Mouse (Mus musculus) stomach, adult 2 months (tissue): ENCODE data around the gene Tbcb. TPM values are rescaled to one million over a fixed set of nuclear protein-coding genes. Genes with fewer than 3 reads are reported as not detected.

Experiments
- polyA plus RNA-seq: library from polyadenylated mRNA; depleted of rRNA; stranded (reverse); fragments of >200 nt; gene quantifications from 2 replicates; pipeline ENCODE4 v1.2.3, GENCODE M21; 2012; rRNA removed

Gene Tbcb
- 20.0 and 20.6 TPM in 2 replicates for polyA plus RNA-seq

GRCm38 (mm10) chr7:30231669-30232454 is at the start of gene Tbcb, which contains the start of gene Polr2i:
Gene Tbcb, minus strand, starts transcription at chr7:30232272.
Gene Polr2i, plus strand, starts transcription at chr7:30231948.

GRCm38 (mm10) chr7:30279951-30280669 is 48.0 kb upstream of the Tbcb start, which contains the start of the genes Thap8 and Wdr62:
Gene Thap8, plus strand, starts transcription at chr7:30280094.
Gene Wdr62, minus strand, starts transcription at chr7:30280419.

GRCm38 (mm10) chr7:30235625-30236024 is 3.6 kb upstream of the Tbcb start, which contains the start of gene Ovol3:
Gene Ovol3, minus strand, starts transcription at chr7:30235725.

GRCm38 (mm10) chr7:30198481-30198971 is 33.5 kb downstream of the Tbcb start, which contains the start of gene Capns1:
Gene Capns1, minus strand, starts transcription at chr7:30198811.

GRCm38 (mm10) chr7:30183879-30184289 is 48.2 kb downstream of the Tbcb start, which contains the start of gene Cox7a1:
Gene Cox7a1, plus strand, starts transcription at chr7:30184144.

Other genes starting within 250 kb of the Tbcb start
- 1.1 and 2.2 TPM in 2 replicates for gene Zfp568, start 248.3 kb downstream of the Tbcb start, polyA plus RNA-seq
- 0.32 and 0.78 TPM in 2 replicates for gene Zfp14, start 180.9 kb downstream of the Tbcb start, polyA plus RNA-seq
- gene Zfp82, start 159.4 kb downstream of the Tbcb start, polyA plus RNA-seq = 0.04 TPM in 1 of 2 replicates, not detected in the other
- gene Gm26920, start 141.9 kb downstream of the Tbcb start, polyA plus RNA-seq = 0.02 and 0.05 TPM in 2 replicates
- 0.23 and 1.2 TPM in 2 replicates for gene Zfp566, start 141.7 kb downstream of the Tbcb start, polyA plus RNA-seq
- gene Zfp260, start 137.5 kb downstream of the Tbcb start, polyA plus RNA-seq = 2.7 and 4.6 TPM in 2 replicates
- 0.14 TPM in 1 of 2 replicates, not detected in the other for gene Zfp382, start 110.3 kb downstream of the Tbcb start, polyA plus RNA-seq
- 0.55 and 0.75 TPM in 2 replicates for gene Zfp146, start 62.5 kb downstream of the Tbcb start, polyA plus RNA-seq
- 23.0 and 23.2 TPM in 2 replicates for gene Cox7a1, start 48.1 kb downstream of the Tbcb start, polyA plus RNA-seq
- gene Capns1, start 33.5 kb downstream of the Tbcb start, polyA plus RNA-seq = 587 and 678 TPM in 2 replicates
- 44.5 and 70.3 TPM in 2 replicates for gene Polr2i, start 324 bp downstream of the Tbcb start, polyA plus RNA-seq
- gene Ovol3, start 3.5 kb upstream of the Tbcb start, polyA plus RNA-seq = 0.12 TPM in 1 of 2 replicates, not detected in the other
- 0.05 TPM in 1 of 2 replicates, not detected in the other for gene Thap8, start 47.8 kb upstream of the Tbcb start, polyA plus RNA-seq
- 13.0 and 13.2 TPM in 2 replicates for gene Wdr62, start 48.1 kb upstream of the Tbcb start, polyA plus RNA-seq
- 3.4 and 5.3 TPM in 2 replicates for gene Clip3, start 59.5 kb upstream of the Tbcb start, polyA plus RNA-seq
- 99.1 and 118 TPM in 2 replicates for gene Alkbh6, start 76.4 kb upstream of the Tbcb start, polyA plus RNA-seq
- gene Syne4, start 82.5 kb upstream of the Tbcb start, polyA plus RNA-seq = 17.5 and 30.2 TPM in 2 replicates
- 0.36 and 0.42 TPM in 2 replicates for gene E130208F15Rik, start 89.5 kb upstream of the Tbcb start, polyA plus RNA-seq
- 12.5 and 28.1 TPM in 2 replicates for gene Sdhaf1, start 91.6 kb upstream of the Tbcb start, polyA plus RNA-seq
- gene Lrfn3, start 130.5 kb upstream of the Tbcb start, polyA plus RNA-seq = 14.6 and 17.1 TPM in 2 replicates
- gene Tyrobp, start 181.5 kb upstream of the Tbcb start, polyA plus RNA-seq = 38.9 and 55.7 TPM in 2 replicates
- gene Hcst, start 187.6 kb upstream of the Tbcb start, polyA plus RNA-seq = 3.8 and 16.6 TPM in 2 replicates
- gene Nfkbid, start 189.5 kb upstream of the Tbcb start, polyA plus RNA-seq = 2.3 and 3.7 TPM in 2 replicates
- 30.9 and 40.1 TPM in 2 replicates for gene Aplp1, start 213.3 kb upstream of the Tbcb start, polyA plus RNA-seq
- gene Kirrel2, start 225.4 kb upstream of the Tbcb start, polyA plus RNA-seq = 0.42 and 2.0 TPM in 2 replicates
- gene Nphs1, start 226.0 kb upstream of the Tbcb start, polyA plus RNA-seq = 0.12 and 0.32 TPM in 2 replicates